Mouse (Mus musculus) megakaryocyte, embryonic 14.5 days (primary cell): ENCODE results near the gene Pcsk6.

Source experiments
- FLI1 ChIP-seq: IDR thresholded peaks from 2 replicates; pipeline ENCODE4 v1.6.1; 2012; ENCODE audit warnings: low read length, inconsistent platforms, mixed read lengths
- GATA1 ChIP-seq: IDR thresholded peaks from 3 replicates; pipeline ENCODE4 v1.6.1; 2012; ENCODE audit warnings: mixed read lengths, low read length, inconsistent platforms, borderline replicate concordance

DNA sequence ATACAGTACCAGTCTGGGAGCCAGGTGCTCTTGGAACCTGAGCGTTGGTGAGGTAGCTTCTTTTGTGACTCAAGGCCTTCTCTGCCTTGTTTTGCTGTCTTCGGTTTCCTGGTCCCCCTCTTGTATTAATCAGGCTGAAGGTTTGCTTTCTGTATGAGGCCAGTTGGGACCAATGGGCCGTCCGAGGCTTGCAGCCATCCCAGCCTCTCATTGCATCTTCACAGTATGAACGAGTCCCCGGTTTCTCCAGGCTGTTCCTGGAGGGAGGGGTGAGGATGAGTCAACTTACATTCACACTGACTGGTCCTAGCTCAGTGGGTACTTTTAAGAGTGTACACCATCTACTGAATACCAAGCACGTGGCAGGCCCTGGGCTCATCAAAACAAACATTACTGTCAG is 553 bp upstream of the Pcsk6 start:
- no peak for TF ChIP-seq GATA1
- TF ChIP-seq FLI1 = no peak
